Mouse (Mus musculus) liver, postnatal 0 days (tissue): ENCODE data around the gene Rasgrp1.

Source experiments
- CTCF ChIP-seq: sonication (generic); IDR thresholded peaks from 2 replicates; pipeline ENCODE4 v1.5.1; 2016; ENCODE audit warnings: antibody characterized with exemption, low read depth
- EP300 ChIP-seq: IDR thresholded peaks from 2 replicates; pipeline ENCODE4 v1.6.1; 2016; ENCODE audit warnings: antibody characterized with exemption, low read depth, mild to moderate bottlenecking

GRCm38 (mm10) chr2:117312030-117312429, 30.8 kb downstream of the Rasgrp1 start:
- TF ChIP-seq CTCF (no peak), EP300 (no peak)
